Mouse (Mus musculus) adrenal gland, adult 18-20 months (tissue): Measurements from ENCODE around the gene Cd4. TPM values are rescaled to one million over a fixed set of nuclear protein-coding genes. Genes with fewer than 3 reads are reported as not detected.

ENCODE experiments used
- DNase-seq, 2 experiments: peaks; one replicate each; pipeline ENCODE4 v3.0.0; 2021 to 2022; ENCODE audit warnings: low spot score in 2 of 2
- total RNA-seq, 2 experiments: library from RNA; stranded (reverse); gene quantifications; 1 replicate in 1 of 2; 2 replicates in 1 of 2; pipeline ENCODE4 v1.2.3; 2021

The Cd4 gene
- total RNA-seq, 2 experiments from 2014 or later = 0.36 to 1.8 TPM

- no peak for DNase-seq
Observed at GRCm38 (mm10) chr6:124885956-124886381, 2.1 kb downstream of the Cd4 start.

GRCm38 (mm10) chr6:124884714-124885500 lies 3.1 kb downstream of the Cd4 start:
- DNase-seq = no peak

- no peak for DNase-seq
Observed at GRCm38 (mm10) chr6:124883351-124883750, 4.7 kb downstream of the Cd4 start.

GRCm38 (mm10) chr6:124881821-124882220 lies 6.2 kb downstream of the Cd4 start:
- DNase-seq = no peak

GRCm38 (mm10) chr6:124879390-124879789 lies 8.6 kb downstream of the Cd4 start:
- no peak for DNase-seq

- no peak for DNase-seq
Observed at GRCm38 (mm10) chr6:124874348-124874747, 13.7 kb downstream of the Cd4 start.

GRCm38 (mm10) chr6:124866560-124866959 lies 21.5 kb downstream of the Cd4 start:
- no peak for DNase-seq

- DNase-seq = no peak
Observed at GRCm38 (mm10) chr6:124865766-124866362, 22.2 kb downstream of the Cd4 start.

- peak; percentile 36 to 51 for DNase-seq
Observed at GRCm38 (mm10) chr6:124863658-124864298, 24.2 kb downstream of the Cd4 start, which contains the start of gene Gpr162. TSS of gene Gpr162 (minus strand) at chr6:124863983.

- no peak for DNase-seq
Observed at GRCm38 (mm10) chr6:124863125-124863657, 24.8 kb downstream of the Cd4 start.

- no peak for DNase-seq
Observed at GRCm38 (mm10) chr6:124862406-124863124, 25.5 kb downstream of the Cd4 start.

- DNase-seq = no peak
Observed at GRCm38 (mm10) chr6:124861802-124862201, 26.2 kb downstream of the Cd4 start.

GRCm38 (mm10) chr6:124861266-124861665 lies 26.8 kb downstream of the Cd4 start:
- DNase-seq = no peak

GRCm38 (mm10) chr6:124860511-124860910 lies 27.5 kb downstream of the Cd4 start:
- DNase-seq = no peak

GRCm38 (mm10) chr6:124859725-124860124 lies 28.3 kb downstream of the Cd4 start:
- DNase-seq = peak; percentile 88 to 92

GRCm38 (mm10) chr6:124858561-124859318 lies 29.3 kb downstream of the Cd4 start:
- DNase-seq = no peak

GRCm38 (mm10) chr6:124857840-124858530 lies 30.0 kb downstream of the Cd4 start:
- DNase-seq = no peak

- DNase-seq = peak; percentile 69 to 75
Observed at GRCm38 (mm10) chr6:124856916-124857839, 30.8 kb downstream of the Cd4 start, which contains the start of gene P3h3. TSS of gene P3h3 (minus strand) at chr6:124857752.
